8 mouse cellular contexts compared by ENCODE assay signal in genomic region chr7:27673575-27674131, GRCm38 (mm10). TPM values are rescaled to one million over a fixed set of nuclear protein-coding genes. Genes with fewer than 3 reads are reported as not detected.
A peak's percentile ranks its signal among the peaks of the same experiment; 100 is the strongest.
DNase-seq lines count a peak whose midpoint lies in the region; ATAC-seq and TF ChIP-seq lines count a peak whose summit lies in the region.

No protein-coding gene starts in this region.

- peak; percentile 8; the same call in 1 of the 2 replicates for ATAC-seq in forebrain, embryonic 15.5 days (replicated peaks)
- ATAC-seq in midbrain, embryonic 11.5 days (ENCODE audit: low FRiP score), result peak; percentile 20; the same call in 1 of the 2 replicates
- ATAC-seq in erythroid progenitor cell, adult 5-6 weeks (replicated peaks; ENCODE audit: low FRiP score, poor library complexity, severe bottlenecking), result no peak

- TF ChIP-seq POLR2A in kidney, adult 2 months (IDR thresholded peaks at IDR 0.05; ENCODE audit: low read depth, low read length), result no peak

- peak overlapping the region; percentile 86 for H3K4me3 ChIP-seq in layer of hippocampus, adult 2 months
- H3K4me3 ChIP-seq in forebrain, embryonic 15.5 days, result peak overlapping the region; percentile 81
- peak overlapping the region; percentile 65 for H3K4me3 ChIP-seq in kidney, adult 2 months (ENCODE audit: insufficient read depth, low read depth, low read length)
- H3K4me3 ChIP-seq in midbrain, embryonic 11.5 days (ENCODE audit: low read depth, low read length), result peak overlapping the region; percentile 93

- no peaks in the 10 kb centered on the region for H3K9me3 ChIP-seq in forebrain, embryonic 15.5 days
- no peaks in the 10 kb centered on the region for H3K9me3 ChIP-seq in midbrain, embryonic 11.5 days (ENCODE audit: control insufficient read depth, low read length)

- WGBS in forebrain, embryonic 15.5 days, result under 1% methylated on average over 52 of the region's 52 CpGs
- 2% methylated on average over 52 of the region's 52 CpGs for WGBS in kidney, adult 2 months
- 5% methylated on average over 44 of the region's 52 CpGs for WGBS in midbrain, embryonic 11.5 days

- intact Hi-C loops in gastrocnemius, postnatal 14 days (cut with DNase I; ENCODE audit: low total_unique reads), result no loop called here

- no peaks in the 10 kb centered on the region for H3K27me3 ChIP-seq in forebrain, embryonic 15.5 days
- no peaks in the 10 kb centered on the region for H3K27me3 ChIP-seq in kidney, adult 2 months (replicated peaks; ENCODE audit: control insufficient read depth, insufficient read depth, low read length)
- no peaks in the 10 kb centered on the region for H3K27me3 ChIP-seq in midbrain, embryonic 11.5 days (ENCODE audit: control insufficient read depth, insufficient read depth, low read length)

- no peak for DNase-seq in layer of hippocampus, adult 2 months (ENCODE audit: low spot score in 2 of 2)
- DNase-seq in layer of hippocampus, adult 18-20 months (ENCODE audit: low spot score in 2 of 2), result no peak
- peak; percentile 28 for DNase-seq in adrenal gland, postnatal 14 days
- DNase-seq in kidney, adult 2 months, result no peak
- DNase-seq in midbrain, embryonic 11.5 days (ENCODE audit: low spot score, missing footprints), result no peak
- DNase-seq in gastrocnemius, postnatal 14 days, result no peak

- peaks cover 51% of the 10 kb centered on the region for H3K4me1 ChIP-seq in forebrain, embryonic 15.5 days
- peaks cover 5% of the 10 kb centered on the region; the same call in 1 of the 2 replicates for H3K4me1 ChIP-seq in kidney, adult 2 months (ENCODE audit: control insufficient read depth, insufficient read depth, low read length)
- H3K4me1 ChIP-seq in midbrain, embryonic 11.5 days (ENCODE audit: control insufficient read depth, insufficient read depth, low read length), result peaks cover 21% of the 10 kb centered on the region

- TF ChIP-seq CTCF in layer of hippocampus, adult 2 months (conservative IDR thresholded peaks at IDR 0.05), result no peak
- no peak for TF ChIP-seq CTCF in kidney, adult 2 months (conservative IDR thresholded peaks at IDR 0.05; ENCODE audit: insufficient read depth, insufficient read length, low read depth, low read length)

- peaks cover 17% of the 10 kb centered on the region for H3K36me3 ChIP-seq in forebrain, embryonic 15.5 days
- no peaks in the 10 kb centered on the region for H3K36me3 ChIP-seq in kidney, adult 2 months (ENCODE audit: control insufficient read depth, insufficient read depth, low read length)
- H3K36me3 ChIP-seq in midbrain, embryonic 11.5 days (ENCODE audit: control insufficient read depth, insufficient read depth, low read length), result no peaks in the 10 kb centered on the region

- H3K9ac ChIP-seq in forebrain, embryonic 15.5 days (replicated peaks), result peak overlapping the region; percentile 83
- H3K9ac ChIP-seq in midbrain, embryonic 11.5 days (ENCODE audit: low read length), result peak overlapping the region; percentile 88

- peak overlapping the region; percentile 96 for H3K27ac ChIP-seq in layer of hippocampus, adult 2 months
- peak overlapping the region; percentile 94 for H3K27ac ChIP-seq in forebrain, embryonic 15.5 days (replicated peaks)
- H3K27ac ChIP-seq in kidney, adult 2 months (ENCODE audit: insufficient read depth, low read depth, low read length), result no peak overlapping the region
- H3K27ac ChIP-seq in midbrain, embryonic 11.5 days (ENCODE audit: low read depth, low read length), result no peak overlapping the region

- H3K4me2 ChIP-seq in forebrain, embryonic 15.5 days (replicated peaks), result peak overlapping the region; percentile 99
- H3K4me2 ChIP-seq in midbrain, embryonic 11.5 days, result peak overlapping the region; percentile 100

RNA-seq across cellular contexts. Expression of gene Map3k10, which starts 0.7 kb away (rescaled TPM):
- total RNA-seq in layer of hippocampus, adult 2 months (2021), result 100 to 1,000 TPM; 180 TPM
- total RNA-seq in layer of hippocampus, adult 18-20 months (2021), result 100 to 1,000 TPM; 175 to 180 TPM
- 25.3 and 29.6 TPM in 2 replicates for total RNA-seq in adrenal gland, postnatal 14 days (2021)
- polyA plus RNA-seq in forebrain, embryonic 15.5 days (2015; fragmentation: Nextera tagmentation; extraction: Ambion mirVana), result 15.1 and 16.9 TPM in 2 replicates
- 24.6 and 26.8 TPM in 2 replicates for polyA plus RNA-seq in kidney, adult 2 months (2012; rRNA removed)
- polyA plus RNA-seq in midbrain, embryonic 11.5 days (2014; fragmentation: Nextera tagmentation; extraction: Ambion mirVana), result 5.1 and 8.8 TPM in 2 replicates
- 0.72 and 6.7 TPM in 2 replicates for total RNA-seq in erythroid progenitor cell, adult 5-6 weeks (2015; ENCODE audit: low replicate concordance)
- 0.13 TPM in 1 of 2 replicates, not detected in the other for total RNA-seq in erythroid progenitor cell, adult 5-6 weeks (2017; ENCODE audit: low replicate concordance)
- total RNA-seq in gastrocnemius, postnatal 14 days (2021), result 10 to 100 TPM; 15.9 to 16.6 TPM

RNA-seq across cellular contexts. Expression of gene Zfp607b, which starts 15.5 kb away (rescaled TPM):
- total RNA-seq in layer of hippocampus, adult 2 months (2021), result 10 to 100 TPM in 1 of 2 experiments, 1 to 10 TPM in 1; 10.0 TPM
- 10 to 100 TPM; 10.3 to 10.6 TPM for total RNA-seq in layer of hippocampus, adult 18-20 months (2021)
- 1.6 and 2.6 TPM in 2 replicates for total RNA-seq in adrenal gland, postnatal 14 days (2021)
- 11.5 and 14.2 TPM in 2 replicates for polyA plus RNA-seq in forebrain, embryonic 15.5 days (2015; fragmentation: Nextera tagmentation; extraction: Ambion mirVana)
- 0.27 and 1.1 TPM in 2 replicates for polyA plus RNA-seq in kidney, adult 2 months (2012; rRNA removed)
- 8.6 and 9.3 TPM in 2 replicates for polyA plus RNA-seq in midbrain, embryonic 11.5 days (2014; fragmentation: Nextera tagmentation; extraction: Ambion mirVana)
- not detected in 2 replicates for total RNA-seq in erythroid progenitor cell, adult 5-6 weeks (2015; ENCODE audit: low replicate concordance)
- 1.7 TPM in 1 of 2 replicates, not detected in the other for total RNA-seq in erythroid progenitor cell, adult 5-6 weeks (2017; ENCODE audit: low replicate concordance)
- total RNA-seq in gastrocnemius, postnatal 14 days (2021), result 1 to 10 TPM in 1 of 2 experiments, under 1 TPM in 1; 0.84 to 1.2 TPM

RNA-seq across cellular contexts. Expression of gene Ttc9b, which starts 19.9 kb away (rescaled TPM):
- total RNA-seq in layer of hippocampus, adult 2 months (2021), result 10 to 100 TPM; 42.6 to 47.5 TPM
- 10 to 100 TPM; 45.3 to 45.7 TPM for total RNA-seq in layer of hippocampus, adult 18-20 months (2021)
- 0.26 and 0.83 TPM in 2 replicates for total RNA-seq in adrenal gland, postnatal 14 days (2021)
- 64.1 and 66.2 TPM in 2 replicates for polyA plus RNA-seq in forebrain, embryonic 15.5 days (2015; fragmentation: Nextera tagmentation; extraction: Ambion mirVana)
- polyA plus RNA-seq in kidney, adult 2 months (2012; rRNA removed), result not detected in 2 replicates
- polyA plus RNA-seq in midbrain, embryonic 11.5 days (2014; fragmentation: Nextera tagmentation; extraction: Ambion mirVana), result 9.3 and 10.2 TPM in 2 replicates
- not detected in 2 replicates for total RNA-seq in erythroid progenitor cell, adult 5-6 weeks (2015; ENCODE audit: low replicate concordance)
- total RNA-seq in erythroid progenitor cell, adult 5-6 weeks (2017; ENCODE audit: low replicate concordance), result not detected in 2 replicates
- not detected for total RNA-seq in gastrocnemius, postnatal 14 days (2021)

RNA-seq across cellular contexts. Expression of gene Zfp60, which starts 57.5 kb away (rescaled TPM):
- 10 to 100 TPM; 37.5 to 38.6 TPM for total RNA-seq in layer of hippocampus, adult 2 months (2021)
- 10 to 100 TPM; 36.0 to 37.7 TPM for total RNA-seq in layer of hippocampus, adult 18-20 months (2021)
- total RNA-seq in adrenal gland, postnatal 14 days (2021), result 12.5 and 16.0 TPM in 2 replicates
- polyA plus RNA-seq in forebrain, embryonic 15.5 days (2015; fragmentation: Nextera tagmentation; extraction: Ambion mirVana), result 126 and 128 TPM in 2 replicates
- polyA plus RNA-seq in kidney, adult 2 months (2012; rRNA removed), result 1.7 and 2.4 TPM in 2 replicates
- polyA plus RNA-seq in midbrain, embryonic 11.5 days (2014; fragmentation: Nextera tagmentation; extraction: Ambion mirVana), result 83.0 and 89.2 TPM in 2 replicates
- total RNA-seq in erythroid progenitor cell, adult 5-6 weeks (2015; ENCODE audit: low replicate concordance), result 0.36 and 6.3 TPM in 2 replicates
- 0.39 and 2.8 TPM in 2 replicates for total RNA-seq in erythroid progenitor cell, adult 5-6 weeks (2017; ENCODE audit: low replicate concordance)
- total RNA-seq in gastrocnemius, postnatal 14 days (2021), result 1 to 10 TPM; 5.6 to 6.2 TPM

Comparison
In these comparisons a context has a peak if more than half of its experiments do, and no peak if none do; other contexts are left out.
1. H3K27ac ChIP-seq: peak in layer of hippocampus, adult 2 months (single experiment) and forebrain, embryonic 15.5 days (single experiment); none in kidney, adult 2 months (single experiment) and midbrain, embryonic 11.5 days (single experiment).
2. RNA of gene Ttc9b, which starts 19.9 kb away (total RNA-seq): 42.6 to 47.5 TPM in layer of hippocampus, adult 2 months and 45.3 to 45.7 TPM in layer of hippocampus, adult 18-20 months; 0.26 to 0.83 TPM in adrenal gland, postnatal 14 days, not detected in erythroid progenitor cell, adult 5-6 weeks and not detected in gastrocnemius, postnatal 14 days; every median in the first group is over 10 times any median in the second.
3. Peak in every context shown above with its lines, with median percentiles within 50 percentile points of each other: H3K4me3 ChIP-seq.